In genomic region chr12:38906812-38907211, GRCm38 (mm10) we compare ENCODE assay signal across 8 mouse cellular contexts.
DNase-seq lines count a peak whose midpoint lies in the region; ATAC-seq lines count a peak whose summit lies in the region.

No protein-coding gene starts in this region.

- H3K4me2 ChIP-seq in lung, embryonic 15.5 days = peak overlapping the region; percentile 23

- peak; percentile 16 to 30 for DNase-seq in kidney, postnatal 4 days
- no peak for DNase-seq in kidney, adult 18-20 months
- DNase-seq in brain, adult 2 months (ENCODE audit: low read depth, low spot score) = peak; percentile 38
- DNase-seq in embryo, embryonic 10 days (ENCODE audit: low spot score) = peak; percentile 9
- no peak for DNase-seq in right cerebral cortex, adult 18-20 months
- DNase-seq in urinary bladder, postnatal 4 days (ENCODE audit: low spot score in 2 of 2) = no peak
- no peak for DNase-seq in T-cell, adult 2 months (ENCODE audit: low spot score)

- no peaks in the 10 kb centered on the region for H3K27me3 ChIP-seq in lung, embryonic 15.5 days

- no peak overlapping the region for H3K27ac ChIP-seq in lung, embryonic 15.5 days

- H3K9me3 ChIP-seq in lung, embryonic 15.5 days = no peaks in the 10 kb centered on the region

- ATAC-seq in lung, embryonic 15.5 days (ENCODE audit: borderline replicate concordance, extremely low read depth, low FRiP score, low TSS enrichment) = peak; percentile 84; the same call in 1 of the 2 replicates

- H3K4me3 ChIP-seq in lung, embryonic 15.5 days = no peak overlapping the region

- H3K9ac ChIP-seq in lung, embryonic 15.5 days = no peak overlapping the region

- whole genome bisulfite sequencing in lung, embryonic 15.5 days = 24% methylated on average over 9 of the region's 9 CpGs

- no peaks in the 10 kb centered on the region for H3K36me3 ChIP-seq in lung, embryonic 15.5 days

- H3K4me1 ChIP-seq in lung, embryonic 15.5 days = peaks cover 10% of the 10 kb centered on the region

Comparison
In these comparisons a context has a peak if more than half of its experiments do, and no peak if none do; other contexts are left out.
1. DNase-seq: peak in kidney, postnatal 4 days (2 of 2), brain, adult 2 months (single experiment) and embryo, embryonic 10 days (single experiment); none in kidney, adult 18-20 months (single experiment), right cerebral cortex, adult 18-20 months (single experiment), urinary bladder, postnatal 4 days (0 of 2) and T-cell, adult 2 months (single experiment).